Mouse (Mus musculus) hindbrain, embryonic 16.5 days (tissue): Measurements from ENCODE around the gene Anxa3. TPM values are rescaled to one million over a fixed set of nuclear protein-coding genes. Genes with fewer than 3 reads are reported as not detected.

Experiments used
- ATAC-seq: fragments of 200-750 bp; cut with Nextera tagmentation; 2 replicates; pipeline ENCODE4 v1.8.0; 2017; ENCODE audit warnings: moderate TSS enrichment, moderate library complexity
- H3K27ac ChIP-seq: fragments of 300-500 bp; sonication (generic); 2 replicates; pipeline ENCODE4 v1.5.1; 2014; ENCODE audit warnings: low read depth, mild to moderate bottlenecking, control low read depth, low read length, moderate library complexity
- H3K27me3 ChIP-seq: fragments of 300-500 bp; sonication (generic); replicated peaks from 2 replicates; pipeline ENCODE4 v1.6.1; 2014; ENCODE audit warnings: low read length; ENCODE audit not compliant: control insufficient read depth, insufficient read depth
- H3K36me3 ChIP-seq: fragments of 300-500 bp; sonication (generic); 2 replicates; pipeline ENCODE4 v1.6.1; 2014; ENCODE audit warnings: mild to moderate bottlenecking, low read length, moderate library complexity, mixed read lengths; ENCODE audit not compliant: control insufficient read depth, insufficient read depth
- H3K4me1 ChIP-seq: fragments of 300-500 bp; sonication (generic); 2 replicates; pipeline ENCODE4 v1.6.1; 2014; ENCODE audit warnings: low read depth, low read length; ENCODE audit not compliant: control insufficient read depth, insufficient read depth
- H3K4me2 ChIP-seq: fragments of 300-500 bp; sonication (generic); 2 replicates; pipeline ENCODE4 v1.6.1; 2014; ENCODE audit warnings: mild to moderate bottlenecking, low read length, control low read depth, moderate library complexity
- H3K4me3 ChIP-seq: fragments of 300-500 bp; sonication (generic); 2 replicates; pipeline ENCODE4 v1.5.1; 2014; ENCODE audit warnings: mild to moderate bottlenecking, low read length, control low read depth, moderate library complexity
- H3K9ac ChIP-seq: fragments of 300-500 bp; sonication (generic); 2 replicates; pipeline ENCODE4 v1.6.1; 2014; ENCODE audit warnings: low read depth, mild to moderate bottlenecking, control low read depth, low read length, moderate library complexity
- H3K9me3 ChIP-seq: fragments of 300-500 bp; sonication (generic); 2 replicates; pipeline ENCODE4 v1.6.1; 2014; ENCODE audit warnings: mild to moderate bottlenecking, low read length, moderate library complexity; ENCODE audit not compliant: control insufficient read depth
- WGBS: fragments of 180-500 bp; shearing (Covaris S2); extraction: QIAGEN DNeasy Blood & Tissue Kit; methylation state at CpG from one replicate; pipeline ENCODE4 v1.1.7; 2014; 5-methylcytosine and 5-hydroxymethylcytosine counted together
- polyA plus RNA-seq: library from polyadenylated mRNA; unstranded; fragments of >200 nt; fragmentation: Nextera tagmentation; extraction: Ambion mirVana; gene quantifications from 2 replicates; pipeline ENCODE4 v1.2.1, GENCODE M21; 2015

Anxa3 gene
- polyA plus RNA-seq, 1 experiment from 2014 or later = 30.4 TPM

- H3K4me1 ChIP-seq = no peaks in the 10 kb centered on the region
- H3K4me2 ChIP-seq = no peak overlapping the region
- no peaks in the 10 kb centered on the region for H3K36me3 ChIP-seq
- ATAC-seq = no peak
- H3K9me3 ChIP-seq = no peaks in the 10 kb centered on the region
- no peak overlapping the region for H3K9ac ChIP-seq
- H3K27ac ChIP-seq = no peak overlapping the region
- H3K27me3 ChIP-seq = no peaks in the 10 kb centered on the region
- H3K4me3 ChIP-seq = no peak overlapping the region
- WGBS = 76% methylated on average over 6 of the region's 6 CpGs
These were observed 75.8 kb downstream of the Anxa3 start for GRCm38 (mm10) chr5:96868893-96869292.

DNA sequence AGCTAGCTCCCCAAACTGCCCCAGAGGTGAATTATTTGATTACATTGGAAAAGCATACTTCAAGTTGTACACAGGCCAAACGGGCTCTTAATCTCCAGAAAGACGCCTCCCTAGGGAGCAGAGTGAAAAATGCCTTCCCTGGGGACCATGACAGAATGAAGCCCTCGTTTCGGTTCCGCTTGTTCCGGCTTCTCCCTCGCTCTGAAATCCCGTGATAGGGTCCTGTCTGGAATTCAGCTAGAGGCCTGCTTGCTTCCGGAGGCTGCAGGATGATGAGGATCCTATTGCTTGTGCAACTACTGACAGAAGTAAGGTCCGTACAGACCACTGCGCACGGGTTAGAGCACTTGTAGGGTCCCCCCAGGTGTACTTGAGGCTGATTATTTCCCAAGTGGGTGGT, 77.9 kb downstream of the Anxa3 start:
- ATAC-seq = no peak
- WGBS = 71% methylated on average over 12 of the region's 12 CpGs
- Histone ChIP-seq H3K4me1 (no peaks in the 10 kb centered on the region), H3K4me3 (no peak overlapping the region), H3K27ac (no peak overlapping the region), H3K9me3 (no peaks in the 10 kb centered on the region), H3K27me3 (no peaks in the 10 kb centered on the region), H3K4me2 (no peak overlapping the region), H3K9ac (no peak overlapping the region), H3K36me3 (no peaks in the 10 kb centered on the region)

GRCm38 (mm10) chr5:96878178-96878577, 85.0 kb downstream of the Anxa3 start:
- no peak overlapping the region for H3K4me3 ChIP-seq

DNA sequence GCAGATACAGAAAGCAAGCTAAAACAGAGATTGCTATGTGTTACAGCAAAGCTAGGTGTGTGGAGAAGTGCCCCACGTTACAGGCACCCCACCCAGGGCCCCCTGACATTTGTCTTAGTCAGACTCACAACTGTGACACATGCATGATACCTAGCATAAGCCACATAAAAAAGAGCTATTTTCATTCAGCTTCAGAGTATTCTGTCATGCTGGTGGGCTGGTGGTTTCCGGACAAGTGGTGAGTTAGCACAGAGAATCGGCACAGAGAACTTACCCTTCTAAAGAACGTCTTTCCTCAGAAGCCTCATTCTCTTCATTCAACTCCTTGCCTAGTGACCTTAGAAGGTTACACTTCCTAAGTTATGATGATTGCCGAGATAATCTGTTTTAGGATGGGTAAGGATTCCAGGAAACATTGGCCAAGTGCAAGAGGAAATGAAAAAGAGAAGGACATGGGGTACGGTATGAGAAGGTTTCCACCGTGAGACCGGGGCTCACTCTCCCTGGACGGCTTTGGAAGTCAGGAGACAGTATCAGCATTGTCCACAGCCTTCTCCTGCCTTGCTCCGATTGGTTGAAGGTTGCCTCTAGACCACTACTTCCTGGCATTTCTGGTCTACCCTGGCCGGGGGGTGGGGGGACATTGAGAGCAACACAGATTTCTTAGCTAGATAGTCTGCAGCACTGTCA, 85.9 kb downstream of the Anxa3 start:
- Histone ChIP-seq H3K27ac (no peak overlapping the region), H3K4me1 (no peaks in the 10 kb centered on the region), H3K9ac (no peak overlapping the region), H3K4me2 (no peak overlapping the region), H3K36me3 (no peaks in the 10 kb centered on the region), H3K4me3 (no peak overlapping the region), H3K27me3 (no peaks in the 10 kb centered on the region), H3K9me3 (peaks cover 3% of the 10 kb centered on the region; the same call in 1 of the 2 replicates)
- ATAC-seq = no peak
- WGBS = 95% methylated on average over 11 of the region's 11 CpGs

More at GRCm38 (mm10) chr5:96878178-96878577, 85.0 kb downstream of the Anxa3 start:
- peaks cover 3% of the 10 kb centered on the region; the same call in 1 of the 2 replicates for H3K9me3 ChIP-seq
- no peaks in the 10 kb centered on the region for H3K27me3 ChIP-seq
- no peaks in the 10 kb centered on the region for H3K4me1 ChIP-seq
- H3K9ac ChIP-seq = no peak overlapping the region
- H3K36me3 ChIP-seq = no peaks in the 10 kb centered on the region
- WGBS = 85% methylated on average over 1 of the region's 1 CpGs
- H3K4me2 ChIP-seq = no peak overlapping the region
- no peak for ATAC-seq
- no peak overlapping the region for H3K27ac ChIP-seq

DNA sequence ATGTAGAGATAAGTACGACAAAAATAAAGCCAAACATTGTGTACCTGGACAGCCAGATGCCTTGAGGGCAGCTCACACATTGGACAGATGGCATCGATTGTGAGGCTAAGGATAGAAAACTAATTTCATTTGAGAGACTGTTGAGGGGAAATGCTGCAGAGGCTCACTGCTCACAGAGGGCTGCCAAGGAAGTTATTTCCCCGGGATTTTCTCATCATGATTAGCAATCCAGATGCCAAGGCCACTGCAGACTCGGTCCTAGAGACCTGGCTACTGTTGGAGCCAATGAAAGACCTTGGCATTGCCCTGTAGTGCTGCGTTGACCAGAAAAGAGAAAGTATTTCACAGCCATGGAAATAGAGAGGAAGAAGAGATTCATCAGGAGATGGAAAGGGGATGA, 87.1 kb downstream of the Anxa3 start:
- no peak for ATAC-seq
- WGBS = 71% methylated on average over 5 of the region's 5 CpGs
- no peaks in the 10 kb centered on the region for H3K36me3 ChIP-seq
- no peaks in the 10 kb centered on the region for H3K4me1 ChIP-seq
- H3K27ac ChIP-seq = no peak overlapping the region
- peaks cover 3% of the 10 kb centered on the region; the same call in 1 of the 2 replicates for H3K9me3 ChIP-seq
- no peak overlapping the region for H3K4me3 ChIP-seq
- H3K9ac ChIP-seq = no peak overlapping the region
- H3K4me2 ChIP-seq = no peak overlapping the region
- no peaks in the 10 kb centered on the region for H3K27me3 ChIP-seq

DNA sequence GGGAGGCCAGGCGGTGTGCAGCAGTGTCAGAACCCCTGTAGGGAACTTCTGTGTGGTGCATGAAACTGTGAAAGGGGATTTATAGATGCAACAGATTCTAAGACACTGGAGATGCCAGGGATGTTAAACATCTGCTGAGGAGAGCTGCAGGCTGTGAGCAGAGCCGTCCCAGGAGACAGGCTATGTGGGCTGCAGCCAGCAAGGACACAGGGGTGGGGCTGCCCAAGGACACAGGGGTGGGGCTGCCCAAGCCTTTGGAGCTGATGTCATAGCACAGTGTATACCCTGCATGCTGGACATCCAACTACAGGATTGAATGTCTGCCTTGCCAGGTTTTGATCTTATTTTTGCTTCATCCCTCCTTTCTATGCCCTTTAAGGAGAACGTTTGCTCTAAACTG, 88.0 kb downstream of the Anxa3 start:
- Histone ChIP-seq H3K4me2 (no peak overlapping the region), H3K27ac (no peak overlapping the region), H3K4me1 (no peaks in the 10 kb centered on the region), H3K27me3 (no peaks in the 10 kb centered on the region), H3K9me3 (peaks cover 3% of the 10 kb centered on the region; the same call in 1 of the 2 replicates), H3K4me3 (no peak overlapping the region), H3K9ac (no peak overlapping the region), H3K36me3 (no peaks in the 10 kb centered on the region)
- ATAC-seq = peak; percentile 72; the same call in 1 of the 2 replicates
- 78% methylated on average over 3 of the region's 3 CpGs for WGBS

GRCm38 (mm10) chr5:96881613-96882012, 88.5 kb downstream of the Anxa3 start:
- WGBS = 77% methylated on average over 3 of the region's 3 CpGs
- no peak overlapping the region for H3K9ac ChIP-seq
- H3K27me3 ChIP-seq = no peaks in the 10 kb centered on the region
- no peak for ATAC-seq
- H3K9me3 ChIP-seq = peaks cover 3% of the 10 kb centered on the region; the same call in 1 of the 2 replicates
- H3K4me2 ChIP-seq = no peak overlapping the region
- H3K4me3 ChIP-seq = no peak overlapping the region
- no peaks in the 10 kb centered on the region for H3K4me1 ChIP-seq
- no peak overlapping the region for H3K27ac ChIP-seq
- no peaks in the 10 kb centered on the region for H3K36me3 ChIP-seq

- no peak overlapping the region for H3K9ac ChIP-seq
- no peak overlapping the region for H3K4me3 ChIP-seq
- 87% methylated on average over 6 of the region's 7 CpGs for WGBS
- H3K27me3 ChIP-seq = no peaks in the 10 kb centered on the region
- H3K4me1 ChIP-seq = no peaks in the 10 kb centered on the region
- no peaks in the 10 kb centered on the region for H3K36me3 ChIP-seq
- H3K4me2 ChIP-seq = no peak overlapping the region
- no peak for ATAC-seq
- no peaks in the 10 kb centered on the region for H3K9me3 ChIP-seq
- H3K27ac ChIP-seq = no peak overlapping the region
These were observed 92.1 kb downstream of the Anxa3 start for GRCm38 (mm10) chr5:96885202-96885601.

DNA sequence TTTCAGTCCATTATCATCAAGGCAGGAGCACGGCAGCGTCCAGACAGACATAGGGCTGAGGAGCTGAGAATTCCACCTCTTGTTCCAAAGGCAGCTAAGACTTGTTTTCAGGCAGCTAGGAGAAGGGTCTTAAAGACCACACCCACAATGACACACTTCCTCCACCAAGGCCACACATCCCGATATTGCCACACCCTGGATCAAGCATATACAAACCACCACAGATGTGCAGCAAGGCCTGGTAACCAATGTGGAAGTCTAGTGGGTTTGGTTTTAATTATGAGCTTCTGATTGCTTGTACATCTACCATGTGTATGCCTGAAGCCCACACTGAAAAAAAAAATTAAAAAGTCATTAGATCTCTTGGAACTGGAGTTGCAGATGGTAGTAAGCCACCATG, 95.3 kb downstream of the Anxa3 start:
- H3K4me3 ChIP-seq = no peak overlapping the region
- no peak overlapping the region for H3K4me2 ChIP-seq
- H3K27me3 ChIP-seq = no peaks in the 10 kb centered on the region
- H3K9me3 ChIP-seq = no peaks in the 10 kb centered on the region
- H3K9ac ChIP-seq = no peak overlapping the region
- H3K27ac ChIP-seq = no peak overlapping the region
- H3K36me3 ChIP-seq = no peaks in the 10 kb centered on the region
- ATAC-seq = no peak
- WGBS = 99% methylated on average over 3 of the region's 3 CpGs
- H3K4me1 ChIP-seq = no peaks in the 10 kb centered on the region
